Mouse (Mus musculus): ENCODE measurements around the gene Pdap1. TPM values are rescaled to one million over a fixed set of nuclear protein-coding genes. Genes with fewer than 3 reads are reported as not detected.
"Not testable (repeated sequence)": the region's sequence is repeated elsewhere in the genome, so short reads cannot be mapped to it uniquely, and the experiment has no call there.

Pdap1 gene
- polyA plus RNA-seq, 1 experiment from 2014 or later = 114 TPM

- H3K9me3 ChIP-seq = no peaks in the 10 kb centered on the region
- 90% methylated on average over 4 of the region's 4 CpGs for WGBS
- no peak overlapping the region for H3K27ac ChIP-seq (replicated peaks)
- no peak overlapping the region for H3K4me2 ChIP-seq
- ATAC-seq (ENCODE audit: low FRiP score, low read depth) = no peak
- H3K27me3 ChIP-seq = no peaks in the 10 kb centered on the region
- H3K36me3 ChIP-seq = peaks cover 92% of the 10 kb centered on the region
- H3K4me3 ChIP-seq = no peak overlapping the region
- H3K4me1 ChIP-seq (replicated peaks) = no peaks in the 10 kb centered on the region
- no peak overlapping the region for H3K9ac ChIP-seq
These were observed 37.3 kb downstream of the Pdap1 start for GRCm38 (mm10) chr5:145102706-145103105.

- H3K36me3 ChIP-seq = peaks cover 92% of the 10 kb centered on the region
- H3K9ac ChIP-seq; H3K4me2 ChIP-seq; ATAC-seq (ENCODE audit: low FRiP score, low read depth); H3K9me3 ChIP-seq; H3K4me3 ChIP-seq; H3K27me3 ChIP-seq; H3K27ac ChIP-seq (replicated peaks); H3K4me1 ChIP-seq (replicated peaks): not testable (repeated sequence)
- 95% methylated on average over 11 of the region's 11 CpGs for WGBS
These were observed 38.6 kb downstream of the Pdap1 start for GRCm38 (mm10) chr5:145101451-145101850.

GRCm38 (mm10) chr5:145100960-145101359 lies 39.1 kb downstream of the Pdap1 start:
- no peak overlapping the region for H3K4me2 ChIP-seq
- no peaks in the 10 kb centered on the region for H3K9me3 ChIP-seq
- ATAC-seq (ENCODE audit: low FRiP score, low read depth) = no peak
- H3K27ac ChIP-seq (replicated peaks) = no peak overlapping the region
- H3K4me3 ChIP-seq = no peak overlapping the region
- 93% methylated on average over 9 of the region's 9 CpGs for WGBS
- H3K27me3 ChIP-seq = no peaks in the 10 kb centered on the region
- no peak overlapping the region for H3K9ac ChIP-seq
- H3K4me1 ChIP-seq (replicated peaks) = no peaks in the 10 kb centered on the region
- peaks cover 92% of the 10 kb centered on the region for H3K36me3 ChIP-seq

GRCm38 (mm10) chr5:145098340-145098821 lies 41.7 kb downstream of the Pdap1 start:
- no peak for ATAC-seq (ENCODE audit: low FRiP score, low read depth)
- Histone ChIP-seq H3K27me3 (no peaks in the 10 kb centered on the region), H3K4me1 (replicated peaks) (no peaks in the 10 kb centered on the region), H3K4me3 (no peak overlapping the region), H3K9me3 (no peaks in the 10 kb centered on the region), H3K9ac (no peak overlapping the region), H3K36me3 (peaks cover 90% of the 10 kb centered on the region), H3K4me2 (no peak overlapping the region), H3K27ac (replicated peaks) (no peak overlapping the region)
- 93% methylated on average over 10 of the region's 10 CpGs for WGBS

- no peaks in the 10 kb centered on the region for H3K4me1 ChIP-seq (replicated peaks)
- H3K27me3 ChIP-seq = no peaks in the 10 kb centered on the region
- no peak overlapping the region for H3K4me3 ChIP-seq
- no peak overlapping the region for H3K9ac ChIP-seq
- no peaks in the 10 kb centered on the region for H3K9me3 ChIP-seq
- H3K27ac ChIP-seq (replicated peaks) = no peak overlapping the region
- ATAC-seq (ENCODE audit: low FRiP score, low read depth) = no peak
- WGBS = 91% methylated on average over 4 of the region's 4 CpGs
- H3K4me2 ChIP-seq = no peak overlapping the region
- H3K36me3 ChIP-seq = peaks cover 92% of the 10 kb centered on the region
These were observed 43.8 kb downstream of the Pdap1 start for GRCm38 (mm10) chr5:145096195-145096594.

GRCm38 (mm10) chr5:145089878-145090277 lies 50.2 kb downstream of the Pdap1 start:
- H3K4me2 ChIP-seq = no peak overlapping the region
- 97% methylated on average over 3 of the region's 3 CpGs for WGBS
- no peaks in the 10 kb centered on the region for H3K9me3 ChIP-seq

GRCm38 (mm10) chr5:145088186-145088585 lies 51.9 kb downstream of the Pdap1 start:
- no peak overlapping the region for H3K27ac ChIP-seq (replicated peaks)
- peaks cover 21% of the 10 kb centered on the region for H3K4me1 ChIP-seq (replicated peaks)
- ATAC-seq (ENCODE audit: low FRiP score, low read depth) = no peak
- no peak overlapping the region for H3K4me3 ChIP-seq
- peaks cover 15% of the 10 kb centered on the region for H3K36me3 ChIP-seq
- H3K9ac ChIP-seq = no peak overlapping the region
- no peaks in the 10 kb centered on the region for H3K9me3 ChIP-seq
- H3K27me3 ChIP-seq = no peaks in the 10 kb centered on the region
- WGBS = 92% methylated on average over 2 of the region's 2 CpGs
- H3K4me2 ChIP-seq = no peak overlapping the region

More at GRCm38 (mm10) chr5:145089878-145090277, 50.2 kb downstream of the Pdap1 start:
- ATAC-seq (ENCODE audit: low FRiP score, low read depth) = no peak
- no peaks in the 10 kb centered on the region for H3K27me3 ChIP-seq
- no peak overlapping the region for H3K27ac ChIP-seq (replicated peaks)
- H3K4me3 ChIP-seq = no peak overlapping the region
- no peak overlapping the region for H3K9ac ChIP-seq
- H3K36me3 ChIP-seq = peaks cover 30% of the 10 kb centered on the region
- H3K4me1 ChIP-seq (replicated peaks) = peaks cover 13% of the 10 kb centered on the region

GRCm38 (mm10) chr5:145084822-145085221 lies 55.2 kb downstream of the Pdap1 start:
- 74% methylated on average over 2 of the region's 2 CpGs for WGBS
- Histone ChIP-seq H3K4me3 (peak overlapping the region; percentile 88), H3K9ac (peak overlapping the region; percentile 96), H3K9me3 (no peaks in the 10 kb centered on the region), H3K4me1 (replicated peaks) (peaks cover 21% of the 10 kb centered on the region), H3K4me2 (peak overlapping the region; percentile 90), H3K27ac (replicated peaks) (no peak overlapping the region), H3K36me3 (no peaks in the 10 kb centered on the region), H3K27me3 (no peaks in the 10 kb centered on the region)
- no peak for ATAC-seq (ENCODE audit: low FRiP score, low read depth)

GRCm38 (mm10) chr5:145083632-145084451 lies 56.2 kb downstream of the Pdap1 start, which contains the start of the genes Arpc1a and Kpna7:
Arpc1a (plus strand) TSS chr5:145083830.
Kpna7 (minus strand) TSS chr5:145084030.
- WGBS = under 1% methylated on average over 52 of the region's 54 CpGs
- Histone ChIP-seq H3K9me3 (no peaks in the 10 kb centered on the region), H3K27ac (replicated peaks) (peak within 1 kb of the TSS; percentile 81), H3K4me1 (replicated peaks) (peaks cover 21% of the 10 kb centered on the region), H3K4me3 (peak within 1 kb of the TSS; percentile 88), H3K27me3 (no peaks in the 10 kb centered on the region), H3K9ac (peak within 1 kb of the TSS; percentile 96), H3K36me3 (no peaks in the 10 kb centered on the region), H3K4me2 (peak within 1 kb of the TSS; percentile 90)
- peak; percentile 96 for ATAC-seq (ENCODE audit: low FRiP score, low read depth)

GRCm38 (mm10) chr5:145083201-145083600 lies 56.8 kb downstream of the Pdap1 start:
- H3K9me3 ChIP-seq, H3K36me3 ChIP-seq, H3K27me3 ChIP-seq: not testable (repeated sequence)
- peak overlapping the region; percentile 81 for H3K27ac ChIP-seq (replicated peaks)
- peak overlapping the region; percentile 90 for H3K4me2 ChIP-seq
- 52% methylated on average over 6 of the region's 6 CpGs for WGBS
- peaks cover 21% of the 10 kb centered on the region for H3K4me1 ChIP-seq (replicated peaks)
- H3K9ac ChIP-seq = peak overlapping the region; percentile 96
- H3K4me3 ChIP-seq = peak overlapping the region; percentile 88
- ATAC-seq (ENCODE audit: low FRiP score, low read depth) = peak; percentile 40

- Histone ChIP-seq H3K4me2 (no peak overlapping the region), H3K36me3 (no peaks in the 10 kb centered on the region), H3K9ac (no peak overlapping the region), H3K9me3 (no peaks in the 10 kb centered on the region), H3K27me3 (no peaks in the 10 kb centered on the region), H3K4me1 (replicated peaks) (peaks cover 21% of the 10 kb centered on the region), H3K4me3 (no peak overlapping the region), H3K27ac (replicated peaks) (no peak overlapping the region)
- no peak for ATAC-seq (ENCODE audit: low FRiP score, low read depth)
- 89% methylated on average over 10 of the region's 10 CpGs for WGBS
These were observed 58.0 kb downstream of the Pdap1 start for GRCm38 (mm10) chr5:145081866-145082613.

Data from hindbrain, embryonic 15.5 days (tissue).